Mouse (Mus musculus) limb, embryonic 13.5 days (tissue): ENCODE measurements around the gene Crispld2. TPM values are rescaled to one million over a fixed set of nuclear protein-coding genes. Genes with fewer than 3 reads are reported as not detected.

ENCODE experiments used
- ATAC-seq: fragments of 200-750 bp; cut with Nextera tagmentation; 2 replicates; pipeline ENCODE4 v1.8.0; 2017; ENCODE audit warnings: low read depth, moderate number of reproducible peaks, moderate TSS enrichment; ENCODE audit not compliant: low FRiP score
- H3K27ac ChIP-seq: fragments of 300-500 bp; sonication (generic); 2 replicates; pipeline ENCODE4 v1.5.1; 2015; ENCODE audit warnings: inconsistent platforms, mild to moderate bottlenecking, moderate library complexity
- H3K27me3 ChIP-seq: fragments of 300-500 bp; sonication (generic); 2 replicates; pipeline ENCODE4 v1.6.1; 2015; ENCODE audit warnings: mild to moderate bottlenecking, inconsistent platforms
- H3K36me3 ChIP-seq: fragments of 300-500 bp; sonication (generic); 2 replicates; pipeline ENCODE4 v1.6.1; 2015; ENCODE audit warnings: inconsistent platforms, mild to moderate bottlenecking, moderate library complexity
- H3K4me1 ChIP-seq: fragments of 300-500 bp; sonication (generic); 2 replicates; pipeline ENCODE4 v1.6.1; 2015; ENCODE audit warnings: inconsistent platforms
- H3K4me2 ChIP-seq: fragments of 300-500 bp; sonication (generic); replicated peaks from 2 replicates; pipeline ENCODE4 v1.6.1; 2015; ENCODE audit warnings: inconsistent platforms, mild to moderate bottlenecking, moderate library complexity
- H3K4me3 ChIP-seq: fragments of 300-500 bp; sonication (generic); 2 replicates; pipeline ENCODE4 v1.5.1; 2015; ENCODE audit warnings: moderate library complexity, mild to moderate bottlenecking, inconsistent platforms
- H3K9ac ChIP-seq: fragments of 300-500 bp; sonication (generic); 2 replicates; pipeline ENCODE4 v1.6.1; 2015; ENCODE audit warnings: mild to moderate bottlenecking, inconsistent platforms
- H3K9me3 ChIP-seq: fragments of 300-500 bp; sonication (generic); 2 replicates; pipeline ENCODE4 v1.6.1; 2016; ENCODE audit warnings: inconsistent platforms
- WGBS: fragments of 180-500 bp; shearing (Covaris S2); methylation state at CpG from one replicate; pipeline ENCODE4 v1.1.7; 2015; 5-methylcytosine and 5-hydroxymethylcytosine counted together
- polyA plus RNA-seq: library from polyadenylated mRNA; unstranded; fragments of >200 nt; fragmentation: Nextera tagmentation; extraction: Ambion mirVana; gene quantifications from 2 replicates; pipeline ENCODE4 v1.2.1, GENCODE M21; 2015

The Crispld2 gene
- polyA plus RNA-seq, 1 experiment from 2014 or later, result 7.1 TPM

DNA sequence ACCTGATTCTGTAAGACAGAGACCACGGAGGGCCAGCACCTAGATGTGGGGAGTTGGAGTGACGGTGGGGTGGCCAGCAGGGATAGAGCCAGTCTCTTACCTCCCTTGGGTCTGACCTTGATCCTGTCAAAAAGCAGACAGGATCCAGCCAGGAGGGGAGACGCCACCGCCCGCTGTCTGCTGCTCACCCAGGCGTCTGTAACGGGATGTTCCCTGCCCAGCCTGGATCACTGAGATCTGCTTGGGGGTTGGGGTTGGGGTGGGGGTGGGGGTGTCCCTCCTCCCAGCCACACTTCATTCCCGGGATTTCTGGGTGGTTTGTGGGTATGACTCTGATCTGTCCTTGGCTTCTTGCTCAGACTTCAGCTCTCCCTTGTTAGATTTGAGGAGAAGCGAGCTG, 10.1 kb downstream of the Crispld2 start:
- no peaks in the 10 kb centered on the region for H3K9me3 ChIP-seq
- WGBS, result 60% methylated on average over 9 of the region's 9 CpGs
- no peaks in the 10 kb centered on the region for H3K36me3 ChIP-seq
- H3K27ac ChIP-seq, result no peak overlapping the region
- no peak overlapping the region for H3K9ac ChIP-seq
- H3K27me3 ChIP-seq, result no peaks in the 10 kb centered on the region
- no peak for ATAC-seq
- no peak overlapping the region for H3K4me2 ChIP-seq
- no peak overlapping the region for H3K4me3 ChIP-seq
- H3K4me1 ChIP-seq, result peaks cover 48% of the 10 kb centered on the region

DNA sequence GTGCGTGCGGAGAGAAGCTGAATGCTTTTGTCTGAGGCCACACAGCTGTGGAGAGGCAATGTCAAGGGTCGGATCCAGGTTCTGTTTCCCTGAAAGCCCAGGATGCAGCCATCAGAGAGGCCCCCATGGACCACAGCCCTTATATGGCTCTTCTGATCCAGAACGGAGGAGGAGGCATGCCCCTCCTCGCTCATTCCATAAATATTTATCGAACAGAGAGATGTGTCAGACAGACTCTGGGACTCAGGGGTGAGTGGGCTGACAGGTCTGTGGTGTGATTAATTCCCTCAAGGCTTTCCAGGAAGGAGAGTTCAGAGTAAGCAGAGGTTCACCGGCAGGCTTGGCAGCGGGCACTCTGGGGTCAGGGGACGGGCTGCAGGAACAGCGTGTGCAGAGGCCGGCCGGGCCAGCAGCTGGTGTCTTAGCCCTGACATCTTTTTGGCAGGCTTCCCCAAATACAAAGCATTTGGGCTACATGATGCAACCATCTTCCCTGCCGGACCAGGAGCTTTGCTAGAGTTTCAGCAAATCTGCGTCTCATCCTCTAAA, 12.0 kb downstream of the Crispld2 start:
- peak; percentile 35; the same call in 1 of the 2 replicates for ATAC-seq
- 22% methylated on average over 14 of the region's 14 CpGs for WGBS
- Histone ChIP-seq H3K27ac (no peak overlapping the region), H3K9ac (no peak overlapping the region), H3K4me3 (no peak overlapping the region), H3K4me1 (peaks cover 44% of the 10 kb centered on the region), H3K4me2 (0 out of 2 replicates have a peak overlapping the region, but pooled peaks have one; percentile 14), H3K36me3 (no peaks in the 10 kb centered on the region), H3K9me3 (no peaks in the 10 kb centered on the region), H3K27me3 (no peaks in the 10 kb centered on the region)

DNA sequence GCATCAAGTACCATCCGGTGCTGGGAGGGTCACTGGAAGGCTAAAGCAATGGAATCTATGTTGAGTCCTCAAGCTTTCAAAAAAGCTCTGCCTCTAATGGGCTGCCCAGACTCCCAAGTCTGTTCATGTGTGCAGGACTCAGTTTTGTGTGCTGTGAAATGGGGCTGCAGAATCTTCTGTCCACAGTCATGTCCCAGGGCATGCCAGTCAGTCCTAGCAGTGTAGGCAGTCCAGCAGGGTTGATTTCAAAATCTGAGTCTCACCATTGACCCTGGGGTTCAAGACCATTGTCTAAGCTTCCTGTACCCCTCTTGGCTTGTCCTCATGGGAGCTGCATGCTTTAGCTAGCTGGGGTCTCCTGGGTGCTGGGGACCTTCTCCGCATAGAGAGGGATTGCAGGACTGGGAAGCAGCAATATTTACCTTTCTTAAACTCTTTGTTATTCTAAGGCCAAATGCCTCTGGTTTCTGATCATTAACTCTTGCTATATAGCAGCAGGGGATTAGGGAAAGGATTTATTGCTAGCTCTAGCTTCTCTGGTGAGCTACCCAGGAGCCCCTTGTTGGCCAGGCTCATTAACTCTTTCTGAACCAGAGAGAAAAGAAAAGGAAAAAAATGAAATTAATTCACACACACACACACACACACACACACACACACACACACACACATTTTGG, 12.6 kb downstream of the Crispld2 start:
- peaks cover 44% of the 10 kb centered on the region for H3K4me1 ChIP-seq
- 24% methylated on average over 2 of the region's 2 CpGs for WGBS
- no peaks in the 10 kb centered on the region for H3K9me3 ChIP-seq
- 0 out of 2 replicates have a peak, but pooled peaks have one; percentile 2 for ATAC-seq
- no peak overlapping the region for H3K9ac ChIP-seq
- no peaks in the 10 kb centered on the region for H3K36me3 ChIP-seq
- H3K27ac ChIP-seq, result no peak overlapping the region
- H3K4me3 ChIP-seq, result no peak overlapping the region
- H3K4me2 ChIP-seq, result no peak overlapping the region
- no peaks in the 10 kb centered on the region for H3K27me3 ChIP-seq

DNA sequence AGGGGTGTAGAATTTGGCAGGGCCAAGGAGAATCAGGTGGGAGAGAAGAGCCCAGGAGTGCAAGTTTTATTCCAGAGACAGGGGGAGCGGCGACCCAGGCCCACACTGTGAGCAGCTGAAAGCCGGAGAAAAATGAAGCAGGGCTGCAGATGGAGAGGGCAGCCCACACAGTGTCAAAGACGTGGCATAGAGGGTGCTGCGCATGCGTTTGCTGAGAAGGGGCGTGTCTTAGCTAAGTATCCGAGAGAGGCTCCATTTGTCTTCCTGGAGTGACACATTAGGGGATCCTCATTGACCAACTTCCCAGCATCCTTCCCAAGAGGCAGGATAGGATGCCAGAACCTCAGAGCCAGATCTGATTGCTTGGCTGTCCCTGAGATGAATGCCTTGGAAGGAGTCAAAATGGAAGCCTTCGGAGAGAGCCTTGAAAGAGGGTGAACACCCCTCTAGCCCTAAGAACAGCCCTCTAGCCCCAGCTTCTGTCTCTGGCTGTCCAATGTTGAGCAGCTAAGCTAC, 14.5 kb downstream of the Crispld2 start:
- H3K4me2 ChIP-seq, result no peak overlapping the region; the same call in 1 of the 2 replicates
- 29% methylated on average over 9 of the region's 9 CpGs for WGBS
- H3K27me3 ChIP-seq, result no peaks in the 10 kb centered on the region
- H3K4me1 ChIP-seq, result peaks cover 32% of the 10 kb centered on the region
- H3K9me3 ChIP-seq, result no peaks in the 10 kb centered on the region
- H3K36me3 ChIP-seq, result no peaks in the 10 kb centered on the region
- H3K27ac ChIP-seq, result no peak overlapping the region
- H3K4me3 ChIP-seq, result no peak overlapping the region
- no peak overlapping the region for H3K9ac ChIP-seq
- ATAC-seq, result no peak

DNA sequence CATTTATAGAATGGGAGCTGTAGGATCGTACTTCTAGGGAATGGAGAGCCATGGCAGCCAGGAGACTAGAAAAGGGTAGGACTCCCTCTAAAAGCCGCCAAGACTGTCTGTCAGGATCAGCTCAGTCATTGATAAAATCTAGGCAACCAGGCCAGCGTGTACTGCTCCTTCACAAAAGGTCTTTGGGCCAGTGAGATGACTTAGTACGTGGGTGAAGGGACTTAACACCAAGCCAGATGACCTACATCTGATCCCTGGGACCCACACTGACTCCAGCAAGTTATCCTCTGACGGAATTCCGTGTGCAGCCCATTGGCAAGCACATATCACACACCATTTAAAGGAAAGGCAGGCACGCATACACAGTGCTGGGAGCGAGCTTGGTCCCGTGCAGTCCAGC, 14.9 kb downstream of the Crispld2 start:
- H3K4me3 ChIP-seq, result no peak overlapping the region
- peaks cover 32% of the 10 kb centered on the region for H3K4me1 ChIP-seq
- H3K4me2 ChIP-seq, result no peak overlapping the region
- H3K27me3 ChIP-seq, result no peaks in the 10 kb centered on the region
- no peak overlapping the region for H3K27ac ChIP-seq
- H3K36me3 ChIP-seq, result no peaks in the 10 kb centered on the region
- no peak for ATAC-seq
- 82% methylated on average over 9 of the region's 9 CpGs for WGBS
- H3K9me3 ChIP-seq, result no peaks in the 10 kb centered on the region
- no peak overlapping the region for H3K9ac ChIP-seq

DNA sequence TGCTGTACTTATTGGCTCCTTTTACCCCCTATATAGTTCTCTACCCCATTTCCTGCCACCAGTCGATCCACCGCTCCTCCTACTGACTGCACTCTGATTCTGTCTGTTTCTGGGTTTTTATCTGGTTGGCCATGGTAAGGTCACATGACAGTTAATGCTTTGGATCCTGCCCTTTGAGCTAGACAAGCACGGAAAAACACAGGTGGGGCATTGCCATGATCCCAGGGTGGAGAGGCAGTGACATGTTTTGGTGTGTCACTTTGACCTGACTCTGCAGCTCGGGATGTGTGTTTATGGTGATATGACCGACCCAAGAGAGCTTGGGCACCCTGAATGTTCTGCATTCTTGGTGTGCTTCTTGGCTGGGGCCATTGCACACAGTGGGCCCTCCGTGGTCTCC, 17.0 kb downstream of the Crispld2 start:
- 66% methylated on average over 6 of the region's 6 CpGs for WGBS

DNA sequence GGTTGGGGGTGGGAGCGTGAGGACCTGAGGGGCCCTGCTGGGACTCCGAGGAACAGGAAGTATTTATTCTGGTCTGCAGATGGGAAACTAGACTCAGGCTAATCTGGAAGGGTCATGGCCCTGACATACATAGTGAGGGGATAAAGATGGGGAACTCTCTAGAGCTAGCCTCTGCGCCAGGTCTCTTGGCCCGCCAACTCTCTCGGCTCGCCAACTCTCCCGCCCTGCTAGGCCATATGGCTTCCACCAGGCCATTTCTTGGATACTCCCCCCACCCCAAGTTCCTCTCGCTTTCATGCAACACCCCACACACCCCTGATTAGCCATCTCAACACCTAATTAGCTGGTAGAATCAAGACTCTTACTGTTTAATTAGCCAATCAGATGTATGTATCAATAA, 20.3 kb downstream of the Crispld2 start:
- H3K27ac ChIP-seq, result no peak overlapping the region
- 85% methylated on average over 8 of the region's 8 CpGs for WGBS
- no peak for ATAC-seq

More for the DNA sequence above, 17.0 kb downstream of the Crispld2 start:
- no peak for ATAC-seq
- no peaks in the 10 kb centered on the region for H3K9me3 ChIP-seq
- H3K27ac ChIP-seq, result no peak overlapping the region
- no peak overlapping the region for H3K4me3 ChIP-seq
- H3K36me3 ChIP-seq, result no peaks in the 10 kb centered on the region
- H3K4me1 ChIP-seq, result peaks cover 34% of the 10 kb centered on the region
- no peak overlapping the region for H3K9ac ChIP-seq
- H3K27me3 ChIP-seq, result no peaks in the 10 kb centered on the region
- no peak overlapping the region for H3K4me2 ChIP-seq

DNA sequence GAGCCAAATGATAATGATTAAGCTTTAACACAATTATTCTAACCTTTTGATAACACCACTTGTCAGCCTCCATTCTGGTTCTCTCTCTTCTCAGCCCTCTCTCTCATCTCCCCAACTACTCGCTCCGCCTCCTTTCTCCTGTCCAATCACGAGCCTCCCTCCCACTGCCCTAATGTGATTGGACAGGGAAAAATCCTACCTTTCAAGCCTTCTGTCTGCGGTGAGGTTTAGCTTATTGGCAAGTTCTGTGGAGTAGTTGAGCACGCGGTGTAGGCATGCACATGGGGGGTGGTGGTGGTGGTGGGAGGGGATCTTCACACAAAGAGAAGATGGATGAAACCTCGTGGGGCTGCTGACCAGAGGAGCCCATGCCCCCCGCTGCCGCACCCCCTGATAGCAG, 20.7 kb downstream of the Crispld2 start:
- Histone ChIP-seq H3K9me3 (no peaks in the 10 kb centered on the region), H3K36me3 (no peaks in the 10 kb centered on the region), H3K9ac (no peak overlapping the region), H3K4me3 (no peak overlapping the region), H3K4me2 (no peak overlapping the region), H3K27me3 (no peaks in the 10 kb centered on the region), H3K27ac (no peak overlapping the region), H3K4me1 (peaks cover 21% of the 10 kb centered on the region)
- no peak for ATAC-seq
- WGBS, result 34% methylated on average over 9 of the region's 9 CpGs

More for the DNA sequence above, 20.3 kb downstream of the Crispld2 start:
- no peak overlapping the region for H3K9ac ChIP-seq
- H3K4me1 ChIP-seq, result peaks cover 21% of the 10 kb centered on the region
- no peaks in the 10 kb centered on the region for H3K9me3 ChIP-seq
- no peaks in the 10 kb centered on the region for H3K36me3 ChIP-seq
- H3K4me3 ChIP-seq, result no peak overlapping the region
- H3K4me2 ChIP-seq, result no peak overlapping the region
- H3K27me3 ChIP-seq, result no peaks in the 10 kb centered on the region

DNA sequence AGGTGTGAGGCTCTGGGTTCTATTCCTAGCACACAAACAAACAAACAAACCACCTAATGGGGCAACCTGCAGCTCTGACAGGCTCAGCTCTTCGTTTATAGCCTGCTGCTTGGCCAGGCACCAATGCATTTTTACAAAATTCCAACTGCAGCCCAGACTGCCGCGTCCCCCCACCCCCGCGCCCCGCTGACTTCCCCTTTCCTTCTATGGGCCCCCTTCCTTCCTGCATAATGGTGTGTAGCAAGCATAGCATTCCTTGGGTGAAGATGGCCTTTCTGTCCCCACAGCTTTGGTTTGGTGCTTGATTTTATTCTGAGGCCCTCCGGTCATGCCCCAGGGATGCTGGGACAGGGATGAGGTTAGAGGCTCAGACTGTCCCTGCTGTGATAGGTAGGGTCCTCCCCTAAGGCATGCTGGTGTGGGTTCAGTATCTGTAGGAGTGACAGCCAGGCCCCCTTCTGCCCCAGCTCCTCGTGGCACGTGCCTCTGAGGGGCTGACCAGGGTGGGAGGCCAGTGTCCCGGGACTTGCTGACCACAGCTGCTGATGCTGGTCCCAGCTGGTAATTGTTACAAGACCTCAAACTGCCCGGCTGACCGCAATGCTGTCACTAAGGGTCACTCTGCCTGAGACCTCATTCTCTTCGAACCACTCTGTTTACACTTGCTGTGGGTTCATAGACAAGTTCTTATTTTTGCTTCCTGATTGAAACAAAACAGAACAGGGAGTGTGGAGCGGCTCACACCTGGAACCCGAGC, 22.2 kb downstream of the Crispld2 start:
- 0 out of 2 replicates have a peak, but pooled peaks have one; percentile 29 for ATAC-seq
- H3K27me3 ChIP-seq, result no peaks in the 10 kb centered on the region
- H3K9me3 ChIP-seq, result no peaks in the 10 kb centered on the region
- peak overlapping the region; percentile 2; the same call in 1 of the 2 replicates for H3K4me2 ChIP-seq
- no peak overlapping the region for H3K4me3 ChIP-seq
- H3K4me1 ChIP-seq, result peaks cover 21% of the 10 kb centered on the region
- no peaks in the 10 kb centered on the region; the same call in 1 of the 2 replicates for H3K36me3 ChIP-seq
- 53% methylated on average over 15 of the region's 15 CpGs for WGBS
- no peak overlapping the region for H3K27ac ChIP-seq
- H3K9ac ChIP-seq, result 0 out of 2 replicates have a peak overlapping the region, but pooled peaks have one; percentile 32

DNA sequence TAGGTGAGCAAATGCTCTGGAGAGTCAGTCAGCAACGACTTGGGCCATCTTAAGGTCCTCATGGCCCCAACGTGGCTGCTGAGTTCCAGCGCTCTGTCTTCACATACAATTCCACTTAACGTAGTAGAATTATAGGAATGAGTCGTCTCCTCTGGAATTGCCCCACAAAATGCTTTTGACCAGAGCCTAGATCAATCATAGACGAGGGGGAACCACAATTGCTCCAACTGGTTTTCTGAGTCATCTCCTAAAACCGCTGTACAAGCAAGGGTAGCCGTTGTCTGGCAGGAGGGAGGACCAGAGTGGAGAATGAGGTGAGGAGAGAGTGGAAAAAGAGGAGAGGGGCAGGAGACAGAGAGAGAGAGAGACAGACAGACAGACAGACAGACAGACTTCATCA, 23.7 kb downstream of the Crispld2 start:
- WGBS, result 84% methylated on average over 8 of the region's 8 CpGs
- ATAC-seq, result no peak
- Histone ChIP-seq H3K4me1 (peaks cover 26% of the 10 kb centered on the region), H3K27me3 (no peaks in the 10 kb centered on the region), H3K4me2 (no peak overlapping the region), H3K27ac (no peak overlapping the region), H3K9ac (no peak overlapping the region), H3K36me3 (no peaks in the 10 kb centered on the region; the same call in 1 of the 2 replicates), H3K4me3 (no peak overlapping the region), H3K9me3 (no peaks in the 10 kb centered on the region)

DNA sequence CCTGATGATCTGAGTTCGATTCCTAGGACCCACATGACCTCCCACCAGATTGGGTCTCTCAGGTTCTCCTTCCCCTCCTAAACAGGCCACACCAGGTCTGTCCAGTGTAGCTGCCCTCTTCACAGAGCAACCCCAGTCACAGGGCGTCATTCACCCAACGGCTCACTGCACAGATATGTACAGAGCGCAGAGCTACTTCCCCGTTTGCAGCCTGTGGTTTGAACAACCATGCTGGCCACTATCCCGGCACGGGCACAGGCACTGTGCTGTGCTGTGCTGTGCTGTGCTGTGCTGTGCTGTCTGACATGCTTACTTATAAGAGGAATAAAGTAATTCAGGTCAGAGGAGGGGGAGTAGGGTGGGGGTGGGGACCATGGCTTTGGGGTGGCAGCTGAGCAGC, 24.2 kb downstream of the Crispld2 start:
- no peak overlapping the region for H3K4me3 ChIP-seq
- no peak for ATAC-seq
- no peaks in the 10 kb centered on the region for H3K27me3 ChIP-seq
- H3K27ac ChIP-seq, result no peak overlapping the region
- 81% methylated on average over 7 of the region's 7 CpGs for WGBS
- no peaks in the 10 kb centered on the region; the same call in 1 of the 2 replicates for H3K36me3 ChIP-seq
- H3K9me3 ChIP-seq, result no peaks in the 10 kb centered on the region
- peaks cover 31% of the 10 kb centered on the region for H3K4me1 ChIP-seq
- no peak overlapping the region for H3K9ac ChIP-seq
- no peak overlapping the region for H3K4me2 ChIP-seq

DNA sequence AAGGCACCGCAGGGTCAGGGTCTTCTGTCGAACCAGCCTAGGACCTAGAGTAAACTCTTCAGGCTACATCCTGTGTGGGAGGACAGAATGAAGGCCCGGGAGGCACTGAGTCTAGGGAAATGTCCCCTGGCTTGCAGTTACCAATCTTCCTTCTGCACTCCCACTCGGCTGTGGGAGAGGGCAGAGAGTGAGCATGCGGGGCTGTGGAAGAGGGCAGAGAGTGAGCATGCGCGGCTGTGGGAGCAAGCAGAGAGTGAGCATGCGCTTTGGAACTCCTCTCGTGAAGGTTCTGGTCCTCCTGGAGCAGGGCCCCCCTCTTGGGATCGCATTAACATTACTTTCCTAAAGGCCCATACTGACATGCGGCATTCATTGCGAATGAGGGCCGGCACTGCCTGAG, 25.1 kb downstream of the Crispld2 start:
- H3K27me3 ChIP-seq, result no peaks in the 10 kb centered on the region
- no peaks in the 10 kb centered on the region for H3K9me3 ChIP-seq
- no peak overlapping the region for H3K9ac ChIP-seq
- no peak overlapping the region for H3K4me2 ChIP-seq
- no peak for ATAC-seq
- WGBS, result 87% methylated on average over 13 of the region's 13 CpGs
- H3K4me3 ChIP-seq, result no peak overlapping the region
- H3K27ac ChIP-seq, result no peak overlapping the region
- no peaks in the 10 kb centered on the region; the same call in 1 of the 2 replicates for H3K36me3 ChIP-seq
- peaks cover 36% of the 10 kb centered on the region for H3K4me1 ChIP-seq
